Mouse (Mus musculus) E14TG2a.4 (cell line): ENCODE measurements at regions not wholly inside any gene's neighbourhood (a gene's known extent, or its start where the extent isn't known, plus 50 kb on each side); places are given as distances from the start of the nearest gene placed in this dataset.
"Not testable (repeated sequence)": the region's sequence is repeated elsewhere in the genome, so short reads cannot be mapped to it uniquely, and the experiment has no call there.

Source experiments
- H3K27me3 ChIP-seq: 2 replicates; pipeline ENCODE4 v1.6.1; 2014; ENCODE audit warnings: low read length, control low read depth; ENCODE audit not compliant: insufficient read depth
- H3K36me3 ChIP-seq: 2 replicates; pipeline ENCODE4 v1.6.1; 2014; ENCODE audit warnings: low read length, control low read depth; ENCODE audit not compliant: insufficient read depth
- H3K4me1 ChIP-seq: replicated peaks from 2 replicates; pipeline ENCODE4 v1.6.1; 2014; ENCODE audit warnings: low read depth, low read length, control low read depth
- H3K4me3 ChIP-seq: replicated peaks from 2 replicates; pipeline ENCODE4 v1.5.1; 2014; ENCODE audit warnings: mild to moderate bottlenecking, low read length
- H3K9me3 ChIP-seq: 2 replicates; pipeline ENCODE4 v1.6.1; 2014; ENCODE audit warnings: low read length, control low read depth
- CTCF ChIP-seq: conservative IDR thresholded peaks from 2 replicates; pipeline ENCODE4 v1.5.1; 2014; ENCODE audit warnings: low read length
- NANOG ChIP-seq: IDR thresholded peaks from 2 replicates; pipeline ENCODE4 v1.6.1; 2014; ENCODE audit warnings: borderline replicate concordance, low read length, mixed read lengths
- POU5F1 ChIP-seq: IDR thresholded peaks from 2 replicates; pipeline ENCODE4 v1.6.1; 2014; ENCODE audit warnings: low read length, borderline replicate concordance

DNA sequence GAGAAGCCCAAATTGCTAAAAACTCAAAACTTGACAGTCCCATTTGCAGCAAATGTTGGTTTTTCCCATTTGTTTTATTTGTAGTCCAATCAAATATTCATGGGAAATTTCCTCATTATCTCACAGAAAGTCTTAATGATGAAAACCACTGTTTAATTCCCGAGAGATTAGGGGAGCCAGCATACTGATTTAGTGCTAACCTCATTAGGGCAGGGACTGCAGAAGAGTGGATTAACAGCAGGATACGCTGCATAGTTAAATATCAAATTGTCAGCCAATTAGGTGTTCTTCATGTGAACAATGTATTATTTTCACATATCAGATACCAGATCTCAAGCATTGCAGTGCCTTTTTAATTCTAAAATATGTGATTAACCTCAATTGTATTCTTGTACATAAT, 264.0 kb upstream of the 4933412E24Rik start:
- H3K36me3 ChIP-seq: no peaks in the 10 kb centered on the region
- H3K9me3 ChIP-seq: no peaks in the 10 kb centered on the region
- no peaks in the 10 kb centered on the region for H3K4me1 ChIP-seq
- no peak for TF ChIP-seq NANOG
- no peak for TF ChIP-seq POU5F1
- no peak for TF ChIP-seq CTCF
- no peak overlapping the region for H3K4me3 ChIP-seq
- no peaks in the 10 kb centered on the region for H3K27me3 ChIP-seq

DNA sequence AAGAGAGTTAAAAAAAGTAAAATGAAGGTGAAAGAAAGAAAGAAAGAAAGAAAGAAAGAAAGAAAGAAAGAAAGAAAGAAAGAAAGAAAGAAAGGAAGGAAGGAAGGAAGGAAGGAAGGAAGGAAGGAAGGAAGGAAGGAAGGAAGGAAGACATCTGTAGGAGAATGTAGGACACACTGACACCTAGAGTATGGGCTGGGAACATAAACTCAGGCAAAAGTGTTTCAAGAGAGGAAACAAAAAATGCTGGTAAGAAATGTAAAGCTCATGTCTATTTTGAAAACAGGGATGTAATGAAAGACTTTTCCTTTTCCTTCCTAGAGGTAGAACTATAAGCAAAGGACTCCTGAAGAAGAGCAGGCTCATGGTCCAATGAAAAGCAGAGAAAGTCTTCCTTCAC, 237.2 kb upstream of the 4933412E24Rik start:
- not testable (repeated sequence) for H3K36me3 ChIP-seq, H3K27me3 ChIP-seq, H3K4me1 ChIP-seq, H3K9me3 ChIP-seq, H3K4me3 ChIP-seq

GRCm38 (mm10) chr15:60226335-60226938, 210.0 kb upstream of the 4933412E24Rik start:
- H3K36me3 ChIP-seq: no peaks in the 10 kb centered on the region
- H3K4me3 ChIP-seq: no peak overlapping the region
- TF ChIP-seq POU5F1 (no peak), NANOG (no peak), CTCF (no peak)
- no peaks in the 10 kb centered on the region for H3K27me3 ChIP-seq
- no peaks in the 10 kb centered on the region for H3K9me3 ChIP-seq
- no peaks in the 10 kb centered on the region for H3K4me1 ChIP-seq

- TF ChIP-seq POU5F1: no peak
- TF ChIP-seq CTCF: no peak
- no peak for TF ChIP-seq NANOG
- H3K4me3 ChIP-seq: no peak overlapping the region
- no peaks in the 10 kb centered on the region for H3K4me1 ChIP-seq
- no peaks in the 10 kb centered on the region for H3K27me3 ChIP-seq
- no peaks in the 10 kb centered on the region for H3K36me3 ChIP-seq
- no peaks in the 10 kb centered on the region for H3K9me3 ChIP-seq
These were observed 178.7 kb upstream of the 4933412E24Rik start for GRCm38 (mm10) chr15:60195070-60195469.

DNA sequence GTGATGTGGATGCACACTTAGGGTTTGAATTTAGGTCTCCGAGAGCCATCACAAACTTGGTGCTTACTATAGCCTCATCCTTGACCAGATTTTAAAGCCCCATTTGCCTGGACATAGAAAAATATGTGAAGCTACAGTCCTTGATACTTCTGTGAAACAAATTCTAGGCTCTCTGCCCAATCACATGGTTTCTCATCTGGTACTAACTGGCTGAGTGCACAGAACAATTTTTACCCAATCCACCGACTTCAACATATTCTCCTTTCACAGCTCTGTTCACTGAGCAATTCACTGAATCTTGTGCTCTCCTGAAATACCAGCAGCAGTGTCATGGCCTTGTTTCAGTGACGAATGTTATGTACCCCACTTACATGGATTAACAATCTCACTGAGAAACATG, 176.7 kb upstream of the 4933412E24Rik start:
- Histone ChIP-seq H3K9me3 (no peaks in the 10 kb centered on the region), H3K36me3 (no peaks in the 10 kb centered on the region), H3K4me3 (no peak overlapping the region), H3K4me1 (no peaks in the 10 kb centered on the region), H3K27me3 (no peaks in the 10 kb centered on the region)
- TF ChIP-seq POU5F1 (no peak), CTCF (no peak), NANOG (no peak)

DNA sequence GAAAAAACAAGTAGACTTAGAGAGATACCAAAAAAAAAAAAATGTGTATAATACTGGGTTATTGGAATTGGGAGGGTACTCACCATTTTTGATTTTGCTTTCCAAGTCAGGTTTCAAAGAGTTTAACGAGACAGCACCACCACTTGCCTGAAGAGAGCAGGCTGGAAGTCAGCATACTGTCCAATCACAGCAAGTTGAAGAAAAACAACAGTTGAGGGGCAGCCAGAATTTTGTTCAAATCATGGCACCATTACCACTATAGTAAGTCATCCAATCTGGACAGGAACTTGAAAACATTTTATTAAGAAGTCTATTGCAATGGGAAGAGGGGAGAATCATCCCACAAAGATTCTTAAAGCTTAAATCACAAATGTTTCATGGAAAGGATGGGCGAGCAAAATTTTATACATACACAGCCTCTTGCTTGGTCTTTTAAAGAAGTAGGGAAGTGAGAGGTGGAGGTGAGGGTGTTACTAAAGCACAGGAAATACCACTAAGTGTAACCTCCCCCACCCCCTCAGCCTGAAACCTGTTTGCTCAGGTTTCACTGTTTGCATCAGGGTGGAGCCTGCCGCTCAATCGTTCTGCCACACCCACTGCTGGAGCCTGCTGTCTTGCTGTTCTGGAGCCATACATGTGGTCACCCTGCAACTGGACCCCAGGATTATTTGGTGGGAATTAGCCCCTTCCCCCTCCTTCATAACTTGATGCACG, 170.7 kb upstream of the 4933412E24Rik start:
- peaks cover 4% of the 10 kb centered on the region for H3K4me1 ChIP-seq
- no peaks in the 10 kb centered on the region for H3K36me3 ChIP-seq

GRCm38 (mm10) chr15:60141554-60142070, 125.2 kb upstream of the 4933412E24Rik start:
- Histone ChIP-seq H3K4me3 (no peak overlapping the region), H3K27me3 (peaks cover 5% of the 10 kb centered on the region), H3K36me3 (no peaks in the 10 kb centered on the region), H3K9me3 (peaks cover 5% of the 10 kb centered on the region), H3K4me1 (no peaks in the 10 kb centered on the region)
- TF ChIP-seq POU5F1: no peak
- no peak for TF ChIP-seq CTCF
- no peak for TF ChIP-seq NANOG

More for the DNA sequence above, 170.7 kb upstream of the 4933412E24Rik start:
- Histone ChIP-seq H3K4me3 (no peak overlapping the region), H3K27me3 (no peaks in the 10 kb centered on the region), H3K9me3 (no peaks in the 10 kb centered on the region)
- no peak for TF ChIP-seq NANOG
- TF ChIP-seq POU5F1: no peak
- no peak for TF ChIP-seq CTCF

DNA sequence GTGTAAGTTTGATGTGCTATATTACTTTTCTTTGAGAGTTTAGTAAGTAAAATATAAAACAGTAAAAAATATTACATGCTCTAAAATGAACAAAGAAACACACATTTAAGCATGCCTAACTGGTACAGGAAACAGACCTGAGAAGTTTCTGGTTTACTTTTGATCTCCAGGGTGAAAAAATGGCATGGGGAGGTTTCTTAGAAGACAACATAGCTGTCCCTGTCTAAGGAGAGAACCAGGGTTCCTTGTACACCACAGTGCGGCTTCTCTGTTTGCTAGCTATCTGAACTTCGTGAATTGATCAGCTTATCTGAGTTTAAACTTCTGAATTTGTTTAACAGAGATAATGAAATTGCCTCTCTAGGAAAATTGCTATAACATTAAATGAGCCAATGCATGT, 120.3 kb upstream of the 4933412E24Rik start:
- Histone ChIP-seq H3K4me1 (no peaks in the 10 kb centered on the region), H3K27me3 (peaks cover 3% of the 10 kb centered on the region), H3K9me3 (peaks cover 2% of the 10 kb centered on the region), H3K4me3 (no peak overlapping the region), H3K36me3 (no peaks in the 10 kb centered on the region)
- TF ChIP-seq CTCF (no peak), NANOG (no peak), POU5F1 (no peak)
